Mouse (Mus musculus) embryonic facial prominence, embryonic 14.5 days (tissue): ENCODE measurements at regions not wholly inside any gene's neighbourhood (a gene's known extent, or its start where the extent isn't known, plus 50 kb on each side); places are given as distances from the start of the nearest gene placed in this dataset.

ENCODE experiments used
- ATAC-seq: fragments of 200-750 bp; cut with Nextera tagmentation; 2 replicates; pipeline ENCODE4 v1.8.0; 2017; ENCODE audit warnings: low read depth, moderate number of reproducible peaks, moderate TSS enrichment
- DNase-seq: peaks from one replicate; pipeline ENCODE4 v3.0.0-alpha.2; 2015; ENCODE audit warnings: low spot score
- H3K27ac ChIP-seq: fragments of 300-500 bp; sonication (generic); replicated peaks from 2 replicates; pipeline ENCODE4 v1.5.1; 2014; ENCODE audit warnings: low read depth, mild to moderate bottlenecking, low read length, moderate library complexity
- H3K27me3 ChIP-seq: fragments of 300-500 bp; sonication (generic); replicated peaks from 2 replicates; pipeline ENCODE4 v1.6.1; 2014; ENCODE audit warnings: low read length; ENCODE audit not compliant: control insufficient read depth, insufficient read depth
- H3K36me3 ChIP-seq: fragments of 300-500 bp; sonication (generic); 2 replicates; pipeline ENCODE4 v1.6.1; 2014; ENCODE audit warnings: low read length, mixed read lengths; ENCODE audit not compliant: control insufficient read depth, insufficient read depth
- H3K4me1 ChIP-seq: fragments of 300-500 bp; sonication (generic); 2 replicates; pipeline ENCODE4 v1.6.1; 2014; ENCODE audit warnings: antibody characterized with exemption, low read length; ENCODE audit not compliant: control insufficient read depth, insufficient read depth
- H3K4me2 ChIP-seq: fragments of 300-500 bp; sonication (generic); 2 replicates; pipeline ENCODE4 v1.6.1; 2014; ENCODE audit warnings: low read depth, mild to moderate bottlenecking, low read length, moderate library complexity, mixed read lengths
- H3K4me3 ChIP-seq: fragments of 300-500 bp; sonication (generic); 2 replicates; pipeline ENCODE4 v1.5.1; 2014; ENCODE audit warnings: low read depth, mild to moderate bottlenecking, low read length
- H3K9ac ChIP-seq: fragments of 300-500 bp; sonication (generic); 2 replicates; pipeline ENCODE4 v1.6.1; 2014; ENCODE audit warnings: low read depth, mild to moderate bottlenecking, low read length, moderate library complexity, mixed read lengths
- H3K9me3 ChIP-seq: fragments of 300-500 bp; sonication (generic); 2 replicates; pipeline ENCODE4 v1.6.1; 2016; ENCODE audit warnings: low read length; ENCODE audit not compliant: control insufficient read depth
- WGBS: fragments of 180-500 bp; shearing (Covaris S2); extraction: QIAGEN DNeasy Blood & Tissue Kit; methylation state at CpG from one replicate; pipeline ENCODE4 v1.1.7; 2014; 5-methylcytosine and 5-hydroxymethylcytosine counted together

- Histone ChIP-seq H3K27me3 (no peaks in the 10 kb centered on the region), H3K4me3 (no peak overlapping the region), H3K36me3 (no peaks in the 10 kb centered on the region), H3K9me3 (no peaks in the 10 kb centered on the region), H3K4me2 (no peak overlapping the region), H3K9ac (no peak overlapping the region), H3K4me1 (no peaks in the 10 kb centered on the region; the same call in 1 of the 2 replicates), H3K27ac (no peak overlapping the region)
- ATAC-seq (no peak), DNase-seq (peak; percentile 61)
- 62% methylated on average over 9 of the region's 9 CpGs for WGBS
Observed at GRCm38 (mm10) chr17:49225255-49226015, 202.7 kb upstream of the Mocs1 start.

GRCm38 (mm10) chr17:49226016-49226400, 202.2 kb upstream of the Mocs1 start:
- H3K36me3 ChIP-seq = no peaks in the 10 kb centered on the region
- DNase-seq (no peak), ATAC-seq (no peak)
- no peak overlapping the region for H3K4me3 ChIP-seq
- WGBS = 80% methylated on average over 6 of the region's 6 CpGs
- H3K4me2 ChIP-seq = no peak overlapping the region
- no peak overlapping the region for H3K27ac ChIP-seq
- H3K27me3 ChIP-seq = no peaks in the 10 kb centered on the region
- no peaks in the 10 kb centered on the region for H3K9me3 ChIP-seq
- no peak overlapping the region for H3K9ac ChIP-seq
- no peaks in the 10 kb centered on the region; the same call in 1 of the 2 replicates for H3K4me1 ChIP-seq

GRCm38 (mm10) chr17:49231287-49231686, 196.9 kb upstream of the Mocs1 start:
- no peak overlapping the region for H3K27ac ChIP-seq
- no peak overlapping the region for H3K9ac ChIP-seq
- H3K4me3 ChIP-seq = no peak overlapping the region
- no peaks in the 10 kb centered on the region for H3K36me3 ChIP-seq
- ATAC-seq (peak; percentile 37; the same call in 1 of the 2 replicates), DNase-seq (peak; percentile 48)
- no peak overlapping the region for H3K4me2 ChIP-seq
- no peaks in the 10 kb centered on the region for H3K4me1 ChIP-seq
- H3K9me3 ChIP-seq = no peaks in the 10 kb centered on the region
- H3K27me3 ChIP-seq = no peaks in the 10 kb centered on the region
- WGBS = 30% methylated on average over 3 of the region's 3 CpGs

GRCm38 (mm10) chr17:49240097-49240496, 188.1 kb upstream of the Mocs1 start:
- no peak overlapping the region for H3K4me3 ChIP-seq
- H3K27ac ChIP-seq = no peak overlapping the region
- H3K9ac ChIP-seq = no peak overlapping the region
- H3K36me3 ChIP-seq = no peaks in the 10 kb centered on the region
- H3K27me3 ChIP-seq = no peaks in the 10 kb centered on the region
- DNase-seq = no peak
- no peak overlapping the region for H3K4me2 ChIP-seq
- H3K9me3 ChIP-seq = no peaks in the 10 kb centered on the region
- ATAC-seq = no peak
- no peaks in the 10 kb centered on the region for H3K4me1 ChIP-seq

- no peak for ATAC-seq
- H3K27ac ChIP-seq = no peak overlapping the region
- 63% methylated on average over 2 of the region's 2 CpGs for WGBS
Observed at GRCm38 (mm10) chr17:49243419-49243818, 184.7 kb upstream of the Mocs1 start.

GRCm38 (mm10) chr17:49245013-49245412, 183.1 kb upstream of the Mocs1 start:
- peaks cover 3% of the 10 kb centered on the region; the same call in 1 of the 2 replicates for H3K4me1 ChIP-seq
- no peak overlapping the region for H3K4me2 ChIP-seq
- H3K27me3 ChIP-seq = no peaks in the 10 kb centered on the region
- no peaks in the 10 kb centered on the region for H3K36me3 ChIP-seq
- no peak for ATAC-seq
- WGBS = 60% methylated on average over 2 of the region's 2 CpGs
- H3K27ac ChIP-seq = no peak overlapping the region
- H3K4me3 ChIP-seq = no peak overlapping the region
- H3K9me3 ChIP-seq = no peaks in the 10 kb centered on the region
- no peak for DNase-seq
- H3K9ac ChIP-seq = no peak overlapping the region

More at GRCm38 (mm10) chr17:49243419-49243818, 184.7 kb upstream of the Mocs1 start:
- no peaks in the 10 kb centered on the region for H3K9me3 ChIP-seq
- H3K9ac ChIP-seq = no peak overlapping the region
- no peaks in the 10 kb centered on the region for H3K27me3 ChIP-seq
- H3K36me3 ChIP-seq = no peaks in the 10 kb centered on the region
- H3K4me2 ChIP-seq = no peak overlapping the region
- H3K4me3 ChIP-seq = no peak overlapping the region
- DNase-seq = no peak
- H3K4me1 ChIP-seq = peaks cover 3% of the 10 kb centered on the region; the same call in 1 of the 2 replicates

- Histone ChIP-seq H3K27me3 (no peaks in the 10 kb centered on the region), H3K4me2 (no peak overlapping the region), H3K4me1 (peaks cover 10% of the 10 kb centered on the region; the same call in 1 of the 2 replicates), H3K27ac (peak overlapping the region; percentile 48), H3K36me3 (no peaks in the 10 kb centered on the region), H3K9ac (no peak overlapping the region), H3K4me3 (no peak overlapping the region), H3K9me3 (no peaks in the 10 kb centered on the region)
- ATAC-seq (peak; percentile 28; the same call in 1 of the 2 replicates), DNase-seq (peak; percentile 61)
- WGBS = 51% methylated on average over 17 of the region's 17 CpGs
Observed at GRCm38 (mm10) chr17:49247215-49247614, 180.9 kb upstream of the Mocs1 start.

GRCm38 (mm10) chr17:49250726-49251537, 177.2 kb upstream of the Mocs1 start:
- peak; percentile 8; the same call in 1 of the 2 replicates for ATAC-seq
- no peaks in the 10 kb centered on the region for H3K9me3 ChIP-seq

More at GRCm38 (mm10) chr17:49250726-49251537, 177.2 kb upstream of the Mocs1 start:
- H3K4me2 ChIP-seq = no peak overlapping the region
- peak; percentile 39 for DNase-seq
- H3K9ac ChIP-seq = no peak overlapping the region
- peaks cover 10% of the 10 kb centered on the region; the same call in 1 of the 2 replicates for H3K4me1 ChIP-seq
- H3K36me3 ChIP-seq = no peaks in the 10 kb centered on the region
- no peak overlapping the region for H3K27ac ChIP-seq
- 32% methylated on average over 8 of the region's 8 CpGs for WGBS
- no peak overlapping the region for H3K4me3 ChIP-seq
- no peaks in the 10 kb centered on the region for H3K27me3 ChIP-seq
